Mouse (Mus musculus) intestine, postnatal 0 days (tissue): Measurements from ENCODE around the gene Chrne. TPM values are rescaled to one million over a fixed set of nuclear protein-coding genes. Genes with fewer than 3 reads are reported as not detected.
A peak's percentile ranks its signal among the peaks of the same experiment; 100 is the strongest.

Experiments used
- ATAC-seq: fragments of 200-750 bp; cut with Nextera tagmentation; 2 replicates; pipeline ENCODE4 v1.8.0; 2017; ENCODE audit warnings: mild to moderate bottlenecking, moderate TSS enrichment, moderate library complexity
- H3K27ac ChIP-seq: fragments of 300-500 bp; sonication (generic); 2 replicates; pipeline ENCODE4 v1.5.1; 2014; ENCODE audit warnings: mild to moderate bottlenecking, low read depth, low read length, moderate library complexity
- H3K27me3 ChIP-seq: fragments of 300-500 bp; sonication (generic); replicated peaks from 2 replicates; pipeline ENCODE4 v1.6.1; 2014; ENCODE audit warnings: low read length, mixed read lengths; ENCODE audit not compliant: control insufficient read depth, insufficient read depth
- H3K36me3 ChIP-seq: fragments of 300-500 bp; sonication (generic); 2 replicates; pipeline ENCODE4 v1.6.1; 2014; ENCODE audit warnings: mild to moderate bottlenecking, moderate library complexity; ENCODE audit not compliant: control insufficient read depth, insufficient read depth
- H3K4me1 ChIP-seq: fragments of 300-500 bp; sonication (generic); replicated peaks from 2 replicates; pipeline ENCODE4 v1.6.1; 2014; ENCODE audit warnings: antibody characterized with exemption, low read length, mixed read lengths; ENCODE audit not compliant: control insufficient read depth, insufficient read depth
- H3K4me2 ChIP-seq: fragments of 300-500 bp; sonication (generic); replicated peaks from 2 replicates; pipeline ENCODE4 v1.6.1; 2014; ENCODE audit warnings: low read depth, mild to moderate bottlenecking, moderate library complexity
- H3K4me3 ChIP-seq: fragments of 300-500 bp; sonication (generic); 2 replicates; pipeline ENCODE4 v1.5.1; 2014; ENCODE audit warnings: low read depth, low read length
- H3K9ac ChIP-seq: fragments of 300-500 bp; sonication (generic); 2 replicates; pipeline ENCODE4 v1.6.1; 2014; ENCODE audit warnings: mild to moderate bottlenecking, low read depth, low read length
- H3K9me3 ChIP-seq: fragments of 300-500 bp; sonication (generic); 2 replicates; pipeline ENCODE4 v1.6.1; 2016; ENCODE audit warnings: mixed run types; ENCODE audit not compliant: control insufficient read depth
- CTCF ChIP-seq: sonication (generic); IDR thresholded peaks from 2 replicates; pipeline ENCODE4 v1.5.1; 2016; ENCODE audit warnings: low read depth, mild to moderate bottlenecking, control low read depth, antibody characterized with exemption, moderate library complexity
- WGBS: fragments of 180-500 bp; shearing (Covaris S2); extraction: QIAGEN DNeasy Blood & Tissue Kit; methylation state at CpG from one replicate; pipeline ENCODE4 v1.1.7; 2014; 5-methylcytosine and 5-hydroxymethylcytosine counted together
- polyA plus RNA-seq: library from polyadenylated mRNA; unstranded; fragments of >200 nt; fragmentation: Nextera tagmentation; extraction: Ambion mirVana; gene quantifications from 2 replicates; pipeline ENCODE4 v1.2.1, GENCODE M21; 2015

Gene Chrne
- polyA plus RNA-seq, 1 experiment from 2014 or later = 0.12 TPM

DNA sequence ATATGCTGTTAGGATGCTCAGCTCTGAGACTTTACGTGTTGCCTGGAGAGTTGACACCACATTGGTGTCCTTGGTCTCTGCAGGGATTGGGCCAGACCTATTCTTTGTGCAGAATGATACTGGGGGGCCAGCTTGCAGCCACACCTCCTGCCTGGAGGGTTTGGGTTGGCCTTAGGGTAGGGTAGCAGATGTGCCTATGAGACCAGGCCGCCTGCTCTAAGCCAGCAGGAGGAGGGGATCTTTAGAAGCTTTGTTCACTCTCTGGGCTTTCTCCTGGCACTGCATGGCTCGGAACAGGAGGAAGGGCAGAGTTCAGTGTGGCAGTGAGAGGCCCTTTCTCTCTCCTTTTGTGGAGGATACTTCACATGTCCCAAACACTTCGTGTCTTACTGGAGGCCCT is 22.9 kb downstream of the Chrne start:
- H3K9me3 ChIP-seq = no peaks in the 10 kb centered on the region
- 40% methylated on average over 4 of the region's 4 CpGs for WGBS
- H3K27ac ChIP-seq = peak overlapping the region; percentile 86
- TF ChIP-seq CTCF = no peak
- H3K36me3 ChIP-seq = peaks cover 24% of the 10 kb centered on the region
- no peak overlapping the region for H3K4me3 ChIP-seq
- H3K27me3 ChIP-seq = no peaks in the 10 kb centered on the region
- H3K9ac ChIP-seq = no peak overlapping the region
- 0 out of 2 replicates have a peak, but pooled peaks have one; percentile 46 for ATAC-seq
- H3K4me1 ChIP-seq = peaks cover 14% of the 10 kb centered on the region
- peak overlapping the region; percentile 28 for H3K4me2 ChIP-seq

DNA sequence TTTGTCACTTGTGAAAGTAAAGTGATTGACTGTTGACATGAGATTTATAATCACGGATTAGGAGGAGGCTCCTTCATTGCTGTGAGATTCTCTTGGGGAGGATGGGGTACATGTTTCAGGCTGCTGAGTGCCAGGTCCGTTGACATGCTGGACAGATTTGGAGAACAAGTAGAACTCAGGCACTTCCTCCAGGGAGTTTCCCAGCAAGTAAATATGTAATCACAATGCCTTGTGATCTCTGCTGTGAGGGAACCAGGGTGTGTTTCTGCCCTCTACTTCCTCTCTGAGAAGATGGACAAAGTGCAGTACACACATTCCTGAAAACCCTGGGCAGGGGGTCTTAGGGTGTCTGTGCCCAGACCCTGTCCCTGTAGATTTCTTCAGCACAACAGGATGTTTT is 23.4 kb downstream of the Chrne start:
- peak; percentile 71 for ATAC-seq
- H3K4me3 ChIP-seq = no peak overlapping the region
- H3K27me3 ChIP-seq = no peaks in the 10 kb centered on the region
- H3K9ac ChIP-seq = no peak overlapping the region
- no peaks in the 10 kb centered on the region for H3K9me3 ChIP-seq
- peak overlapping the region; percentile 37 for H3K4me2 ChIP-seq
- H3K27ac ChIP-seq = peak overlapping the region; percentile 86
- H3K4me1 ChIP-seq = peaks cover 14% of the 10 kb centered on the region
- WGBS = 22% methylated on average over 2 of the region's 2 CpGs
- peaks cover 24% of the 10 kb centered on the region for H3K36me3 ChIP-seq
- no peak for TF ChIP-seq CTCF

DNA sequence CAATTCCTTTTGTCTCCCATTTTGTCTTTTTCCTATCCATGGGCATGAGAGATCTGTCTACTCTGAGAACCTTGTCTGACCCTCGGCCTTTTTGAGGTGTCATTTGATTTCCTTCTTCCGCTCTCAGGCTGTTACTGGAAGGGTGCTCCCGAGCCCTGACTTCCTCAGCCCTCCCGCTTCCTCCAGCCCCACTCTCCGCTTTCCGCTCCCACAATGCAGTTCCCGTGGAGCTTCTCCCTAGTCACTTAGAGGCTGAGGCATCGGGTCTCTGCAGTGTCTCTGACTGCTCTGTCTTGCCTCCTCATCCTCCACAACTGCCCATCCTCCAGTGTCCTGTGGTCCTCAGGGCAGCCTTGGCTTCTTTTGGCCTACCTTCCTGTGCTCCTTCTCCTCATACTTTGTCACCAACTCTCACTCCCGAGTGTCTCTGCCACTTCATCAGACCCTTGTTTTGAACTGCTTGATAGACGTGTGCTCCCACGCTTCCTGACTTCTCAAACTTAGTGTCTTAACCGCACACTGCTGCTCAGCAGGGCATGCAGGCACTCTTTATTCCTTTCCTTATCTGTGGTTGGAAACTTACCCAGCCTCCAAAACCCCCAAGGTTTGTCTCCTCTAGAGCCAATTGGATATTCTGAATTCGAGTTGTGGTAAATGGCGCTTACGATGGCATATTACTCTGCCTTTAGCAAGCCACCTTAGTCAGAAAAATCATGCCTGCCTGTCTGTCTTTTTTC is 24.6 kb downstream of the Chrne start:
- no peak for ATAC-seq
- 79% methylated on average over 15 of the region's 15 CpGs for WGBS
- peaks cover 18% of the 10 kb centered on the region for H3K36me3 ChIP-seq
- H3K9ac ChIP-seq = no peak overlapping the region
- H3K27me3 ChIP-seq = no peaks in the 10 kb centered on the region
- H3K4me1 ChIP-seq = peaks cover 14% of the 10 kb centered on the region
- H3K4me2 ChIP-seq = no peak overlapping the region
- H3K9me3 ChIP-seq = no peaks in the 10 kb centered on the region
- TF ChIP-seq CTCF = no peak
- no peak overlapping the region for H3K4me3 ChIP-seq
- H3K27ac ChIP-seq = no peak overlapping the region

DNA sequence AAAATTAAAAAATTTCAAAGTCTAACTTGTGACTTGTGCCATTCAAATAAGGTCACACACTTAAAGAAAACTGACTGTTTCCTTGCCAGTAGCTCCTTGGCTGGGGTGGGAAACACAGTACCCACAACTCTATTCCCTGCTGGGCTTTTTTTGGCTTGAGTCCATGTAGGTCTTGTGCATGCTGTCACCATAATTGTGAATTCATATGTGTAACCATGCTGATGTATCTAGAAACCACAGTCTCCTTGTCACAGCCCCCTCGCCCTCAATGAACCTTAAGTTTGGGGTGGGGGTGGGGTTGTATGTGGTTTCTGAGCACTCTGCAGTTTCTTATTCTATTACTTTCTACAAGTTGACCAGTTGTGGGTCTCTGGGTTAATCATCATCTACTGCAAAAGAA is 27.3 kb downstream of the Chrne start:
- H3K9ac ChIP-seq = no peak overlapping the region
- no peaks in the 10 kb centered on the region for H3K27me3 ChIP-seq
- H3K4me3 ChIP-seq = no peak overlapping the region
- H3K27ac ChIP-seq = no peak overlapping the region
- no peaks in the 10 kb centered on the region; the same call in 1 of the 2 replicates for H3K36me3 ChIP-seq
- no peak for TF ChIP-seq CTCF
- H3K4me2 ChIP-seq = no peak overlapping the region
- WGBS = 94% methylated on average over 1 of the region's 1 CpGs
- ATAC-seq = no peak
- H3K9me3 ChIP-seq = no peaks in the 10 kb centered on the region
- H3K4me1 ChIP-seq = peaks cover 11% of the 10 kb centered on the region

DNA sequence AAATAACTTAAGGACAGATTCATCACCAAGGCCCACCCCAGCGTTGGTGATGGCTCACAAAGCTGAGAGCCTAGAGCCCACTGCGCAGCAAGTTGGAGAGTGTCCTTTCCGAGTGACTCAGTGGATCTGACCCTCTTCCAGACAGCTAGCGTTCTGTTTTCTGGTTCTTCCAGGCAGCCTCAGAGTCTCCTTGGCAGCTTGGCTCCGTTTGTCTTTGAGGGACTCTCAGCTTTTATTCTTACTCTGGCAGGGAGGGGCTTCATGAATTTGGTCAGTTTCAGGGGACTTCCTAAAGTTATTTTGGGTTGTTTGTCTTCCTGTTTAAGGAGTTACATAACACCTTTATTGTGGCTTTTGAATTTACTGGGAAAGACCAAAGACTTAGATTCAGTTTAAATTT is 32.1 kb downstream of the Chrne start:
- Histone ChIP-seq H3K27ac (no peak overlapping the region), H3K9ac (no peak overlapping the region), H3K9me3 (no peaks in the 10 kb centered on the region), H3K36me3 (no peaks in the 10 kb centered on the region), H3K27me3 (no peaks in the 10 kb centered on the region), H3K4me3 (no peak overlapping the region), H3K4me2 (no peak overlapping the region), H3K4me1 (0 out of 2 replicates have a peak, but pooled peaks cover 8% of the 10 kb centered on the region)
- no peak for TF ChIP-seq CTCF
- no peak for ATAC-seq
- WGBS = 70% methylated on average over 5 of the region's 5 CpGs

DNA sequence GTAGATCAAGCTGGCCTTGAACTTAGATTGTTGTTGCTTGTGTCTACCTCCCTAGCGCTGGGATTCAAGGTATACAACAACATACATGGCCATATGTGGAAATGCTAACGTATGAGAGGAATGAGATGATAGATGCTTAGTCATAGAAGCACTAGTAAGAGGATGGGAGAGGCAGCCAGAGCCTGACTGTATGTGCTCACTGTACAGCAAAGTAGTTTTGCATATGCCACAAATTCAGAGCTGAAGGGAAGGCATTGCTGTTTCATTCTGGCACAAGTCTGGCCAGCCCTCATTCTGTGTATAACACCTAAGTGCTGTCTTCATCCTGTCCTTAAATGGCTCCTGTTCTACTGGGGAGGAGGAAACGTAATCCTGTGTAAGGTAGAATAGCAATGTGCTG is 32.8 kb downstream of the Chrne start:
- WGBS = 60% methylated on average over 3 of the region's 3 CpGs
- no peak overlapping the region for H3K4me2 ChIP-seq
- no peak overlapping the region for H3K9ac ChIP-seq
- H3K4me3 ChIP-seq = no peak overlapping the region
- 0 out of 2 replicates have a peak, but pooled peaks cover 8% of the 10 kb centered on the region for H3K4me1 ChIP-seq
- ATAC-seq = no peak
- H3K27me3 ChIP-seq = no peaks in the 10 kb centered on the region
- H3K9me3 ChIP-seq = no peaks in the 10 kb centered on the region
- no peak for TF ChIP-seq CTCF
- H3K27ac ChIP-seq = no peak overlapping the region
- no peaks in the 10 kb centered on the region for H3K36me3 ChIP-seq
